Mouse (Mus musculus): Measurements from ENCODE around the gene Hoxa2.

GRCm38 (mm10) chr6:52200073-52200750 is 35.6 kb upstream of the Hoxa2 start:
- TF ChIP-seq CTCF (IDR thresholded peaks at IDR 0.05 in 2 of 3, conservative IDR thresholded peaks at IDR 0.05 in 1 of 3; ENCODE audit: control insufficient read depth in 1 of 3, insufficient read depth in 1 of 3, low read depth in 2 of 3, low read length in 3 of 3, poor library complexity in 1 of 3, severe bottlenecking in 1 of 3) (no peak), POLR2A (IDR thresholded peaks at IDR 0.05; ENCODE audit: control insufficient read depth in 1 of 2, insufficient read depth in 1 of 2, low read depth in 1 of 2, low read length in 2 of 2, poor library complexity in 1 of 2) (no peak), EP300 (IDR thresholded peaks at IDR 0.05; ENCODE audit: low read depth in 1 of 2, low read length in 2 of 2) (no peak), E2F4 (IDR thresholded peaks at IDR 0.05; ENCODE audit: borderline replicate concordance, low read depth, low read length) (no peak)

All from MEL (cell line).